Mouse (Mus musculus) liver, postnatal 0 days (tissue): ENCODE measurements around the gene Agfg1. TPM values are rescaled to one million over a fixed set of nuclear protein-coding genes. Genes with fewer than 3 reads are reported as not detected.

ENCODE experiments used
- ATAC-seq: fragments of 200-750 bp; cut with Nextera tagmentation; 2 replicates; pipeline ENCODE4 v1.8.0; 2017; ENCODE audit warnings: mild to moderate bottlenecking, moderate library complexity
- DNase-seq: peaks from one replicate; pipeline ENCODE4 v3.0.0-alpha.2; 2016
- H3K27ac ChIP-seq: fragments of 300-500 bp; sonication (generic); 2 replicates; pipeline ENCODE4 v1.5.1; 2014; ENCODE audit warnings: antibody characterized with exemption, moderate library complexity, mild to moderate bottlenecking, low read depth
- H3K27me3 ChIP-seq: fragments of 300-500 bp; sonication (generic); 2 replicates; pipeline ENCODE4 v1.6.1; 2014; ENCODE audit warnings: low read length, control low read depth, mixed read lengths; ENCODE audit not compliant: insufficient read depth
- H3K36me3 ChIP-seq: fragments of 300-500 bp; sonication (generic); replicated peaks from 2 replicates; pipeline ENCODE4 v1.6.1; 2014; ENCODE audit warnings: mild to moderate bottlenecking, control low read depth, low read length, moderate library complexity, mixed read lengths; ENCODE audit not compliant: insufficient read depth
- H3K4me1 ChIP-seq: fragments of 300-500 bp; sonication (generic); 2 replicates; pipeline ENCODE4 v1.6.1; 2014; ENCODE audit warnings: antibody characterized with exemption, mild to moderate bottlenecking, control low read depth; ENCODE audit not compliant: insufficient read depth
- H3K4me2 ChIP-seq: fragments of 300-500 bp; sonication (generic); 2 replicates; pipeline ENCODE4 v1.6.1; 2014; ENCODE audit warnings: low read depth, mild to moderate bottlenecking, low read length, moderate library complexity, mixed read lengths
- H3K4me3 ChIP-seq: fragments of 300-500 bp; sonication (generic); 2 replicates; pipeline ENCODE4 v1.5.1; 2014; ENCODE audit warnings: low read depth, low read length
- H3K9ac ChIP-seq: fragments of 300-500 bp; sonication (generic); replicated peaks from 2 replicates; pipeline ENCODE4 v1.6.1; 2014; ENCODE audit warnings: mild to moderate bottlenecking, moderate library complexity
- H3K9me3 ChIP-seq: fragments of 300-500 bp; sonication (generic); 2 replicates; pipeline ENCODE4 v1.6.1; 2016; ENCODE audit warnings: mild to moderate bottlenecking, control low read depth, low read length, mixed read lengths
- CTCF ChIP-seq: sonication (generic); IDR thresholded peaks from 2 replicates; pipeline ENCODE4 v1.5.1; 2016; ENCODE audit warnings: antibody characterized with exemption, low read depth
- EP300 ChIP-seq: IDR thresholded peaks from 2 replicates; pipeline ENCODE4 v1.6.1; 2016; ENCODE audit warnings: antibody characterized with exemption, low read depth, mild to moderate bottlenecking
- WGBS: fragments of 180-500 bp; shearing (Covaris S2); extraction: QIAGEN DNeasy Blood & Tissue Kit; methylation state at CpG from one replicate; pipeline ENCODE4 v1.1.7; 2014; ENCODE audit not compliant: insufficient replicate concordance; 5-methylcytosine and 5-hydroxymethylcytosine counted together
- polyA plus RNA-seq: library from polyadenylated mRNA; unstranded; fragments of >200 nt; fragmentation: Nextera tagmentation; extraction: Ambion mirVana; gene quantifications from 2 replicates; pipeline ENCODE4 v1.2.1, GENCODE M21; 2015

Agfg1 gene
- polyA plus RNA-seq, 1 experiment from 2014 or later: 14.2 TPM

DNA sequence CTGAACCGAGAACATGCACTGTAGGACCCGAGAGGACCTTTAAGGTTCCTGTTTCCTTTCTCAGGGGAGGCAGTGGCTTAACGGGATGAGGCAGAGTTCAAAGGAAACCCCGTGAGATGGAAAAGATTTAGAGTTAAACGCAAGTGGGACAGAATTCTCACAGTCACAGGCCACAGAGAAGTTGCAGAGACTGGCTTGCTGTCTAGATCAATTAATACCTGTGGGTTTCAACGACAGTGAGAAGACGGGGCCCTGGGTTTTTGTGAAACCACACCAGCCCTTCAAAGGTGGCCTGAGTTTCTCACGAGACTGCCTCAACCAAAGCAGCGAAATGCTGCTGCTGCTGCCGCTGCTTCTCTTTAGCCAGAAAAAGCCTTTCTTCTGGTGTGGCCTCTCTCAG is 19.9 kb upstream of the Agfg1 start:
- TF ChIP-seq CTCF: no peak
- TF ChIP-seq EP300: no peak
- no peak for DNase-seq
- Histone ChIP-seq H3K4me2 (no peak overlapping the region), H3K27ac (0 out of 2 replicates have a peak overlapping the region, but pooled peaks have one; percentile 16), H3K4me1 (peaks cover 32% of the 10 kb centered on the region), H3K36me3 (no peaks in the 10 kb centered on the region), H3K27me3 (no peaks in the 10 kb centered on the region), H3K4me3 (no peak overlapping the region), H3K9ac (no peak overlapping the region; the same call in 1 of the 2 replicates), H3K9me3 (no peaks in the 10 kb centered on the region)
- no peak for ATAC-seq
- WGBS: 54% methylated on average over 10 of the region's 10 CpGs

DNA sequence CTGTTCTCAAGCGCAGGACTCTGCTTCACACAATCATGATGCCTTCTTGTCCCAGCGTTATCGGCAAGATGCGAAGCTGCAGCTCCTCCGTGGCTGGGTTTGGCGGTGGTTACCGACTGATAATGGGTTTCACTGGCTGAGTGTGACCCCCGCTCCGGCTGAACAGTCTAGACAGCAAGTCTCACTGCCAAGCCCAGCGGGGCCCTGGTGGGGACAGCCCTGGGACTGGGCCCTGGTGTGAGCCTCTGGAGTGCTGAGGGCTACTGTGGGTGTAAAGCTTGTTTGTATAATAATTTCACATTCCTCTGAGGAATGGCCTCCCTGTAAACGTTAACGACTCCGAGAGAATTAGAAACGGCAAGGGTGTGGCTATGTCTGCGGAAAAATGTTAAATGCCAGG is 19.1 kb upstream of the Agfg1 start:
- Histone ChIP-seq H3K36me3 (no peaks in the 10 kb centered on the region), H3K9ac (peak overlapping the region; percentile 49), H3K27me3 (no peaks in the 10 kb centered on the region), H3K4me2 (peak overlapping the region; percentile 65), H3K27ac (peak overlapping the region; percentile 80), H3K4me3 (peak overlapping the region; percentile 13), H3K9me3 (no peaks in the 10 kb centered on the region), H3K4me1 (peaks cover 35% of the 10 kb centered on the region)
- DNase-seq (peak; percentile 63), ATAC-seq (peak; percentile 24)
- TF ChIP-seq EP300: peak; percentile 87
- no peak for TF ChIP-seq CTCF
- WGBS: 48% methylated on average over 15 of the region's 15 CpGs

DNA sequence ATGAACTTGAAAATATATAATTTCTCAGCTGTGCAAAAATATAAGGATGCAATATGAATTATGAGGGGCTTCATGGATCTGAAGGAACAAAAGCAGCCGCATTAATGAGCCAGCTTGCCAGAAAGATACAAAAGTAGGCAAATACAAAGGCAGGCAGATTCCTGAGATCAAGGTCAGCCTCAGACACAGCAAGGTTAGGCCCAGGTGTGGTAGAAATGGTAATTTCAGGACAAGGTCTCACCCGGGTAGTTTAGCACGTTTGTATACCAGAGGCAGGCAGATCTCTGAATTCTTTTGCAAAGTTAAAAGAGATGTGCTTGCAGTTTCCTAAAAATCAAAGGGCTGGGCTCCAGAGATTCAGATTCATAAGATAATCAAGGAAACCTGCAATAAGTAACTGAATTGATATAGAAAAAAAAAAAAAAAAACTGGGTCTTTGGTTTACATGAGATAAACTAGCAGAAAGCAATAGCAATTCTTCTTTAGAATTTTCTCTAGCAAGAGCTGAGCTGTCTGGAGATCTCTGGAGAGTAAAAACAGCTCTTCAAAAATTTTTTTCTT is 18.6 kb upstream of the Agfg1 start:
- Histone ChIP-seq H3K4me1 (peaks cover 29% of the 10 kb centered on the region), H3K9me3 (no peaks in the 10 kb centered on the region), H3K9ac (peak overlapping the region; percentile 49), H3K27me3 (no peaks in the 10 kb centered on the region), H3K4me2 (peak overlapping the region; percentile 65), H3K4me3 (peak overlapping the region; percentile 13), H3K36me3 (no peaks in the 10 kb centered on the region), H3K27ac (peak overlapping the region; percentile 80)
- DNase-seq (no peak), ATAC-seq (no peak)
- TF ChIP-seq CTCF: no peak
- TF ChIP-seq EP300: no peak
- WGBS: 73% methylated on average over 3 of the region's 3 CpGs

DNA sequence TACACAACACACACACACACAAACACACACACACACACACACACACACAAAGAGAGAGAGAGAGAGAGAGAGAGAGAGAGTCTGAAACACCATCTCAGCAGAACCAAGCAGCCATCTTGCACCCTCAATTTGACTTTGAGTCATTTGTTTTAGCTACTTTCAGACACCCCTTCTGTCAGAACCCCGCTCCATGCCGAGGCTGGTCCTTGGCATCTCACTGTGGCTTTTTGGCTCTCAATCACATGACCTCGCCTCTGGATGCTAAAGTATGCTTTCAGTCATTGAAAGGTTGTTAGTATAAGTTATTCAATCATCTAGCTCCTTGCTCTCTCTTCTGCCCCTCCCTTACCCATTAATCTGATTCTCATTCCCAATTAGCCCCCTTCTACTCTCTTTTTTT is 17.4 kb upstream of the Agfg1 start:
- WGBS: 82% methylated on average over 3 of the region's 3 CpGs
- TF ChIP-seq CTCF (no peak), EP300 (no peak)
- H3K4me2 ChIP-seq: no peak overlapping the region
- no peaks in the 10 kb centered on the region for H3K9me3 ChIP-seq
- H3K36me3 ChIP-seq: no peaks in the 10 kb centered on the region
- no peak overlapping the region for H3K4me3 ChIP-seq
- no peak for ATAC-seq
- no peak overlapping the region for H3K27ac ChIP-seq
- peaks cover 32% of the 10 kb centered on the region for H3K4me1 ChIP-seq
- no peak overlapping the region for H3K9ac ChIP-seq
- H3K27me3 ChIP-seq: no peaks in the 10 kb centered on the region
- DNase-seq: no peak

DNA sequence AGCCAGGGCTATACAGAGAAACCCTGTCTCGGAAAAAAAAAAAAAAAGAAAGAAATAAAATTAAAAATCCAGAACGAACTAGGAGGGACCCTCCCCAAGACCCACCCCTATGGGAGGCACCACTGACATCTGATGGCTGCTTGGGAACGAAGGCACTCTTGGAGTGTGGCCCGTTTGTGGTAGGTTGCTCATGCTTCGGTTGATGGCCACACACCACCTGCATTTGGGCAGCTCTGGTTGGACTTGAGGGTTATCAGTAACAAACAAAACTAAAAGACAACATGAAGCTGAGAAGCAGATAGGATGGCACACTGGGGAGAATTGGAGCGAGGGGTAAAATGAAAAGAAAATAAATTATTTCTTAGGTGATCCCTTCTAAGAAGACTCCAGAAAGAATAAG is 15.1 kb upstream of the Agfg1 start:
- no peaks in the 10 kb centered on the region for H3K9me3 ChIP-seq
- no peak for TF ChIP-seq CTCF
- peak; percentile 53; the same call in 1 of the 2 replicates for TF ChIP-seq EP300
- no peaks in the 10 kb centered on the region for H3K36me3 ChIP-seq
- H3K9ac ChIP-seq: no peak overlapping the region
- H3K4me3 ChIP-seq: no peak overlapping the region
- WGBS: 59% methylated on average over 6 of the region's 6 CpGs
- H3K27ac ChIP-seq: peak overlapping the region; percentile 96
- ATAC-seq (no peak), DNase-seq (no peak)
- H3K4me2 ChIP-seq: no peak overlapping the region
- H3K27me3 ChIP-seq: no peaks in the 10 kb centered on the region
- peaks cover 28% of the 10 kb centered on the region for H3K4me1 ChIP-seq

DNA sequence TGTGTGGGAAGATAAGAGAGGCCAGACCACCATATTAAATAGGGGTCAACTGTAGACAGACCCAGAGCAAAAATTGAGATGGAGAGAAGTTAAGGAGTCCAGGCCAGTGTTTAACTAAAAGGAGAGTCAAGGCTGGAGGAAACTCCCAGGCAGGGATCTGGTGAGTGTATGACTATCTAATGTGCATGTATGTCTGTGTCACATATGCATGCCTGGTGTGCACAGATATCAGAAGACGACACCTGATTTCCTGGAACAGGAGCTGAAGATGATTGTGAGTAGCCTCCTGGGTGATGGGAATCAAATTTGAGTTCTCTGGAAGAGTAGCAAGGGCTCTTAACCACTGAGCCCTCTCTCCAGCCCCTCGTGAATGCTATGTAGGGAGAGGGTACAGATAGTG is 14.0 kb upstream of the Agfg1 start:
- 66% methylated on average over 2 of the region's 2 CpGs for WGBS
- Histone ChIP-seq H3K9ac (peak overlapping the region; percentile 44; the same call in 1 of the 2 replicates), H3K4me1 (peaks cover 24% of the 10 kb centered on the region), H3K4me2 (peak overlapping the region; percentile 42), H3K36me3 (no peaks in the 10 kb centered on the region), H3K9me3 (no peaks in the 10 kb centered on the region), H3K27ac (peak overlapping the region; percentile 96), H3K27me3 (no peaks in the 10 kb centered on the region), H3K4me3 (no peak overlapping the region)
- DNase-seq (no peak), ATAC-seq (peak; percentile 97)
- no peak for TF ChIP-seq CTCF
- TF ChIP-seq EP300: peak; percentile 98

DNA sequence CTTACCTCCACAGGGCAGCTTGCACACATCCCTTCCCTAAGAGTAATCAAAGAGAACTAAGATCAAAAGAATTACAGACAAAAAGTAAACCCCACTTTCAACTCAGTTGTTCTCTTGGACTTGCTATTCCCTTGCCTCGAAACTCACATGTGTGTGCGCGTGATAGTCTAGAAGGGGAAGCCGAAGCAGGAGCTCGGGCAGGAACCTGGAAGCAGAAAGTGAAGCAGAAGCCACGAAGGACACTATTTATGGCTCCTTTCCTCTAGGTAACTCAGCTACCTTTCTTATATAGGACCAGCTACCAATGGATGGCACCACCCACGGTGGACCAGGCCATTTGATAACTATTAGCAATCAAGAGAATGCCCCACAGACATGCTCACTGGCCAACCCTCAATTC is 13.5 kb upstream of the Agfg1 start:
- no peaks in the 10 kb centered on the region for H3K36me3 ChIP-seq
- H3K4me3 ChIP-seq: no peak overlapping the region
- TF ChIP-seq EP300 (no peak), CTCF (no peak)
- peak; percentile 14 for ATAC-seq
- WGBS: 70% methylated on average over 7 of the region's 7 CpGs
- H3K4me1 ChIP-seq: peaks cover 24% of the 10 kb centered on the region
- H3K9ac ChIP-seq: 0 out of 2 replicates have a peak overlapping the region, but pooled peaks have one; percentile 10
- H3K9me3 ChIP-seq: no peaks in the 10 kb centered on the region
- peak overlapping the region; percentile 42 for H3K4me2 ChIP-seq
- peak overlapping the region; percentile 96 for H3K27ac ChIP-seq
- H3K27me3 ChIP-seq: no peaks in the 10 kb centered on the region
- peak; percentile 12 for DNase-seq
